Mouse (Mus musculus) mouse embryonic stem cell (cell line): Measurements from ENCODE around the gene Spata18.

Source experiments
- in situ Hi-C, 2 experiments: fragments of 300-500 bp; cut with MboI; formaldehyde crosslinking; loops; 1 replicate in 1 of 2; 3 replicates in 1 of 2; pipeline ENCODE4 v1.14.3; 2019 to 2020; ENCODE audit warnings: low sequenced_read_pairs in 2 of 2, low pct_unique_long_range_greater_than_20kb in 1 of 2, mixed read lengths in 1 of 2; ENCODE audit not compliant: unreplicated experiment in 1 of 2

Gene Spata18

GRCm38 (mm10) chr5:73701946-73702710 is 50.9 kb downstream of the Spata18 start:
- in situ Hi-C loops = no loop called here

- in situ Hi-C loops = no loop called here
These were observed 51.9 kb downstream of the Spata18 start for GRCm38 (mm10) chr5:73703096-73703495.

- in situ Hi-C loops = no loop called here
These were observed 53.1 kb downstream of the Spata18 start for GRCm38 (mm10) chr5:73704263-73704662.

GRCm38 (mm10) chr5:73704757-73705156 is 53.6 kb downstream of the Spata18 start:
- in situ Hi-C loops = no loop called here

GRCm38 (mm10) chr5:73705290-73705689 is 54.1 kb downstream of the Spata18 start:
- in situ Hi-C loops = no loop called here

- in situ Hi-C loops = no loop called here
These were observed 61.7 kb downstream of the Spata18 start for GRCm38 (mm10) chr5:73712852-73713251.

GRCm38 (mm10) chr5:73716941-73717340 is 65.8 kb downstream of the Spata18 start:
- in situ Hi-C loops = no loop called here

- in situ Hi-C loops = no loop called here
These were observed 70.6 kb downstream of the Spata18 start for GRCm38 (mm10) chr5:73721682-73722282.

GRCm38 (mm10) chr5:73725981-73726380 is 74.8 kb downstream of the Spata18 start:
- in situ Hi-C loops = no loop called here

- in situ Hi-C loops = no loop called here
These were observed 77.5 kb downstream of the Spata18 start for GRCm38 (mm10) chr5:73728651-73729050.
